Mouse (Mus musculus) liver, embryonic 16.5 days (tissue): ENCODE data around the gene Cdh12. TPM values are rescaled to one million over a fixed set of nuclear protein-coding genes. Genes with fewer than 3 reads are reported as not detected.

Experiments
- ATAC-seq: fragments of 200-750 bp; cut with Nextera tagmentation; 2 replicates; pipeline ENCODE4 v1.8.0; 2017; ENCODE audit warnings: low read depth, mild to moderate bottlenecking, moderate number of reproducible peaks, moderate library complexity
- H3K27ac ChIP-seq: fragments of 300-500 bp; sonication (generic); 2 replicates; pipeline ENCODE4 v1.5.1; 2014; ENCODE audit warnings: mild to moderate bottlenecking, low read length
- H3K27me3 ChIP-seq: fragments of 300-500 bp; sonication (generic); 2 replicates; pipeline ENCODE4 v1.6.1; 2014; ENCODE audit warnings: low read depth, low read length, mixed read lengths; ENCODE audit not compliant: control insufficient read depth, insufficient read depth
- H3K36me3 ChIP-seq: fragments of 300-500 bp; sonication (generic); 2 replicates; pipeline ENCODE4 v1.6.1; 2014; ENCODE audit warnings: mild to moderate bottlenecking; ENCODE audit not compliant: control insufficient read depth, insufficient read depth
- H3K4me1 ChIP-seq: fragments of 300-500 bp; sonication (generic); 2 replicates; pipeline ENCODE4 v1.6.1; 2014; ENCODE audit warnings: low read depth, low read length, mixed read lengths; ENCODE audit not compliant: control insufficient read depth
- H3K4me2 ChIP-seq: fragments of 300-500 bp; sonication (generic); 2 replicates; pipeline ENCODE4 v1.6.1; 2014; ENCODE audit warnings: low read depth, low read length, mixed read lengths
- H3K4me3 ChIP-seq: fragments of 300-500 bp; sonication (generic); 2 replicates; pipeline ENCODE4 v1.5.1; 2014; ENCODE audit warnings: low read depth, mild to moderate bottlenecking, low read length
- H3K9ac ChIP-seq: fragments of 300-500 bp; sonication (generic); 2 replicates; pipeline ENCODE4 v1.6.1; 2014; ENCODE audit warnings: low read depth, low read length
- H3K9me3 ChIP-seq: fragments of 300-500 bp; sonication (generic); replicated peaks from 2 replicates; pipeline ENCODE4 v1.6.1; 2016; ENCODE audit warnings: low read length; ENCODE audit not compliant: control insufficient read depth
- WGBS: fragments of 180-500 bp; shearing (Covaris S2); extraction: QIAGEN DNeasy Blood & Tissue Kit; methylation state at CpG from one replicate; pipeline ENCODE4 v1.1.7; 2014; ENCODE audit not compliant: insufficient replicate concordance; 5-methylcytosine and 5-hydroxymethylcytosine counted together
- polyA plus RNA-seq: library from polyadenylated mRNA; unstranded; fragments of >200 nt; fragmentation: Nextera tagmentation; extraction: Ambion mirVana; gene quantifications from 2 replicates; pipeline ENCODE4 v1.2.1, GENCODE M21; 2015

Gene Cdh12
- polyA plus RNA-seq, 1 experiment from 2014 or later = not detected

- Histone ChIP-seq H3K27ac (no peak overlapping the region), H3K4me1 (no peaks in the 10 kb centered on the region), H3K4me3 (no peak overlapping the region), H3K27me3 (no peaks in the 10 kb centered on the region), H3K9ac (no peak overlapping the region), H3K4me2 (no peak overlapping the region), H3K9me3 (no peaks in the 10 kb centered on the region), H3K36me3 (no peaks in the 10 kb centered on the region)
- 71% methylated on average over 2 of the region's 2 CpGs for WGBS
- ATAC-seq = no peak
Measured at GRCm38 (mm10) chr15:20798541-20798940, 349.5 kb downstream of the Cdh12 start.

GRCm38 (mm10) chr15:20835887-20836286 lies 386.8 kb downstream of the Cdh12 start:
- Histone ChIP-seq H3K9me3 (no peaks in the 10 kb centered on the region), H3K27me3 (no peaks in the 10 kb centered on the region)
- ATAC-seq = no peak

GRCm38 (mm10) chr15:20836991-20837390 lies 387.9 kb downstream of the Cdh12 start:
- Histone ChIP-seq H3K4me1 (no peaks in the 10 kb centered on the region), H3K9ac (no peak overlapping the region), H3K27ac (no peak overlapping the region), H3K27me3 (no peaks in the 10 kb centered on the region), H3K36me3 (no peaks in the 10 kb centered on the region), H3K4me2 (no peak overlapping the region), H3K9me3 (no peaks in the 10 kb centered on the region), H3K4me3 (no peak overlapping the region)
- no peak for ATAC-seq
- 62% methylated on average over 3 of the region's 3 CpGs for WGBS

More at GRCm38 (mm10) chr15:20835887-20836286, 386.8 kb downstream of the Cdh12 start:
- Histone ChIP-seq H3K27ac (no peak overlapping the region), H3K36me3 (no peaks in the 10 kb centered on the region), H3K4me2 (no peak overlapping the region), H3K9ac (no peak overlapping the region), H3K4me3 (no peak overlapping the region), H3K4me1 (no peaks in the 10 kb centered on the region)
- 44% methylated on average over 1 of the region's 1 CpGs for WGBS

GRCm38 (mm10) chr15:20841479-20841878 lies 392.4 kb downstream of the Cdh12 start:
- no peak overlapping the region for H3K4me3 ChIP-seq
- H3K27me3 ChIP-seq = no peaks in the 10 kb centered on the region
- H3K4me2 ChIP-seq = no peak overlapping the region
- no peaks in the 10 kb centered on the region for H3K9me3 ChIP-seq
- no peaks in the 10 kb centered on the region for H3K36me3 ChIP-seq
- no peak for ATAC-seq
- 76% methylated on average over 5 of the region's 5 CpGs for WGBS
- no peak overlapping the region for H3K27ac ChIP-seq
- H3K9ac ChIP-seq = no peak overlapping the region
- H3K4me1 ChIP-seq = no peaks in the 10 kb centered on the region

- 51% methylated on average over 2 of the region's 2 CpGs for WGBS
- no peak overlapping the region for H3K4me3 ChIP-seq
- H3K27ac ChIP-seq = no peak overlapping the region
- no peaks in the 10 kb centered on the region for H3K36me3 ChIP-seq
- H3K4me2 ChIP-seq = no peak overlapping the region
- H3K9ac ChIP-seq = no peak overlapping the region
- no peaks in the 10 kb centered on the region for H3K4me1 ChIP-seq
- no peaks in the 10 kb centered on the region for H3K27me3 ChIP-seq
- no peak for ATAC-seq
- no peaks in the 10 kb centered on the region for H3K9me3 ChIP-seq
Measured at GRCm38 (mm10) chr15:20863076-20863475, 414.0 kb downstream of the Cdh12 start.

- Histone ChIP-seq H3K27ac (no peak overlapping the region), H3K9ac (no peak overlapping the region), H3K27me3 (no peaks in the 10 kb centered on the region), H3K4me3 (no peak overlapping the region), H3K36me3 (no peaks in the 10 kb centered on the region), H3K4me1 (no peaks in the 10 kb centered on the region), H3K9me3 (no peaks in the 10 kb centered on the region), H3K4me2 (no peak overlapping the region)
- no peak for ATAC-seq
- WGBS = 41% methylated on average over 1 of the region's 1 CpGs
Measured at GRCm38 (mm10) chr15:20872518-20872917, 423.5 kb downstream of the Cdh12 start.

GRCm38 (mm10) chr15:20876993-20877392 lies 427.9 kb downstream of the Cdh12 start:
- no peak overlapping the region for H3K27ac ChIP-seq
- no peak overlapping the region for H3K9ac ChIP-seq
- ATAC-seq = no peak
- H3K27me3 ChIP-seq = no peaks in the 10 kb centered on the region
- H3K36me3 ChIP-seq = no peaks in the 10 kb centered on the region
- H3K4me3 ChIP-seq = no peak overlapping the region
- 69% methylated on average over 2 of the region's 2 CpGs for WGBS
- no peaks in the 10 kb centered on the region for H3K9me3 ChIP-seq
- no peak overlapping the region for H3K4me2 ChIP-seq
- no peaks in the 10 kb centered on the region for H3K4me1 ChIP-seq

- no peak for ATAC-seq
Measured at GRCm38 (mm10) chr15:20893471-20893870, 444.4 kb downstream of the Cdh12 start.

GRCm38 (mm10) chr15:20902568-20902967 lies 453.5 kb downstream of the Cdh12 start:
- no peaks in the 10 kb centered on the region for H3K9me3 ChIP-seq
- no peak for ATAC-seq
- H3K4me2 ChIP-seq = no peak overlapping the region
- no peak overlapping the region for H3K27ac ChIP-seq
- no peaks in the 10 kb centered on the region for H3K4me1 ChIP-seq
- no peak overlapping the region for H3K9ac ChIP-seq
- no peaks in the 10 kb centered on the region for H3K36me3 ChIP-seq
- H3K4me3 ChIP-seq = no peak overlapping the region
- no peaks in the 10 kb centered on the region for H3K27me3 ChIP-seq
- 56% methylated on average over 3 of the region's 3 CpGs for WGBS

More at GRCm38 (mm10) chr15:20893471-20893870, 444.4 kb downstream of the Cdh12 start:
- Histone ChIP-seq H3K9ac (no peak overlapping the region), H3K27me3 (no peaks in the 10 kb centered on the region), H3K9me3 (no peaks in the 10 kb centered on the region), H3K4me1 (no peaks in the 10 kb centered on the region), H3K4me3 (no peak overlapping the region), H3K4me2 (no peak overlapping the region), H3K36me3 (no peaks in the 10 kb centered on the region), H3K27ac (no peak overlapping the region)
- 52% methylated on average over 3 of the region's 3 CpGs for WGBS
